Mouse (Mus musculus): ENCODE data around the gene Cpsf6. TPM values are rescaled to one million over a fixed set of nuclear protein-coding genes. Genes with fewer than 3 reads are reported as not detected.
A peak's percentile ranks its signal among the peaks of the same experiment; 100 is the strongest.

Gene Cpsf6
- 100 to 1,000 TPM; 115 to 389 (median 207) TPM for total RNA-seq (2018; cell fraction: chromatin; rRNA removed)
- 10 to 100 TPM; 32.6 to 49.6 (median 39.0) TPM for total RNA-seq (2018; cell fraction: cytosol; rRNA removed)
- 100 to 1,000 TPM in 21 of 26 experiments, 10 to 100 TPM in 5; 86.0 to 223 (median 129) TPM for total RNA-seq (2018; cell fraction: nucleus; rRNA removed)
- 34.3 to 45.3 TPM (median 41.5 TPM) in 3 replicates for polyA plus RNA-seq (2018)

DNA sequence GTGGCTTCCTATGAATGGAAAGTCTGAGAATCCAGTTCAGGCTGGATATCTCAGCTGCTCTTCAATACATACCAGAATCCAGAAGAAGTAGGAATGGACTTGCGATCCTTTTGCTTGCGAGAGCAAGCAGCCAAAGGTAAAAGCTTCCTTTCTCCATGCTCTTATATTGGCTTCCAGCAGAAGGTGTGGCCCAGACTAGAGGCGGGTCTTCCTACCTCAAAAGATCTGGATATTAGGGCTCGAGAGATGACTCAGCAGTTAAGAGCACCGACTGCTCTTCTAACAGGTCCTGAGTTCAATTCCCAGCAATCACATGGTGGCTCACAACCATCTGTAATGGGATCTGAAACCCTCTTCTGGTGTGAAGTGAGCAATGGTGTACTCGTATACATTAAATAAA, at the start of gene Cpsf6:
Gene Cpsf6 (minus strand): TSS at position 108 of the 400 bp plus-strand sequence.
- H3K36me3 ChIP-seq (ENCODE audit: inconsistent target): no peaks in the 10 kb centered on the region
- peaks cover 12% of the 10 kb centered on the region for H3K79me2 ChIP-seq (ENCODE audit: inconsistent target)
- no peak within 1 kb of the TSS for H3K4me3 ChIP-seq (ENCODE audit: inconsistent target)
- H3K27ac ChIP-seq: no peak within 1 kb of the TSS
- 72% methylated on average over 5 of the region's 6 CpGs for WGBS (ENCODE audit: missing documents)

DNA sequence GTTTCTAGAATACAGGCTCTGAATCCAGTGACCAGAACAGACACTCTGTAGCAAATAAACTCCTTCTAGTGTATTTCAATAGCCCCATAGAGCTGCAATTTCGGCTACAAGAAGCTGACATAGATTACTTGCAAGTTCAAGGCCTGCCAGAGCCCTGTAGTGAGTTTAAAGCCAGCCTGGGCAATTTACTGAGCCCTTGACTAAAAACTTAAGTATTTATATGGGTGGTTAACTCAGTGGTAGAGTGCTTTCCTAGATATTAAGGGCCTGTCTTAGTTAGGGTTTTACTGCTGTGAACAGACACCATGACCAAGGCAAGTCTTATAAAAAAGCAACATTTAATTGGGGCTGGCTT, 46.8 kb upstream of the Cpsf6 start:
- no peaks in the 10 kb centered on the region for H3K36me3 ChIP-seq (ENCODE audit: inconsistent target)
- no peak overlapping the region for H3K27ac ChIP-seq
- no peak overlapping the region for H3K4me3 ChIP-seq (ENCODE audit: inconsistent target)
- 79% methylated on average over 1 of the region's 1 CpGs for WGBS (ENCODE audit: missing documents)
- H3K79me2 ChIP-seq (ENCODE audit: inconsistent target): no peaks in the 10 kb centered on the region

DNA sequence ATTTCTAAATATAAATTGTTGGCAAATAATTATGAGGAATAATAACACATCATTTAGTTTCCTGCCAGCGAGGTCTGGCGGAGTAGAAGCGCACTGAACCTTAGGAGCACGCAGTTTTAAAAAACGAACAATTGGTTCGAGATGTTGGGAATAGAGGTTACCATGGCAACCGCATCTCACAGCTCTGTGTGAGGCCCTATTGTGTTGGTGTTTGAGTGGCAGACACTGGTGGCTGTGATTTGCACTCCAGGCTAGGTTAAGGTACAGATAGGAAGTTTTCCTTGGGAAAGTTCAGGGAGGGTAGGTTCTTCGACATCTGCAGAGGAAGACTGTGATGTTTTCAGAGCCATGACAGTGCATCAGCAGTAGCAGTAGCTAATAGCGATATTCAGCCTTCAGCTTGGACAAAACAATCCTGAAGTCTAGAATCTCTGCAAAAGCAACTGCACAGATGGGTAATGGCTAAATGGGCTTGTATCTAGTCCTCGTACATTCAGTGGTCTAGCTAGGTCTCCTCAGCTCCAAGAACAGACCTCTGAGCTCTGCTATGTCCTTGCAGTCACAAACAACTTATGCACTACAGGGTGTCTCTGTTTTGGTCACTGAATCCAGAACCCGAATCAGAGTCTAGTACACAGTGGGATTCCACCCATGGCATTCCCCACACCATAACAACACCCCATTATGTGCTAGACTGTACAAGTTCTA, 46.2 kb upstream of the Cpsf6 start:
- Histone ChIP-seq H3K27ac (no peak overlapping the region), H3K79me2 (ENCODE audit: inconsistent target) (no peaks in the 10 kb centered on the region), H3K36me3 (ENCODE audit: inconsistent target) (no peaks in the 10 kb centered on the region), H3K4me3 (ENCODE audit: inconsistent target) (no peak overlapping the region)
- WGBS (ENCODE audit: missing documents): 94% methylated on average over 11 of the region's 11 CpGs

DNA sequence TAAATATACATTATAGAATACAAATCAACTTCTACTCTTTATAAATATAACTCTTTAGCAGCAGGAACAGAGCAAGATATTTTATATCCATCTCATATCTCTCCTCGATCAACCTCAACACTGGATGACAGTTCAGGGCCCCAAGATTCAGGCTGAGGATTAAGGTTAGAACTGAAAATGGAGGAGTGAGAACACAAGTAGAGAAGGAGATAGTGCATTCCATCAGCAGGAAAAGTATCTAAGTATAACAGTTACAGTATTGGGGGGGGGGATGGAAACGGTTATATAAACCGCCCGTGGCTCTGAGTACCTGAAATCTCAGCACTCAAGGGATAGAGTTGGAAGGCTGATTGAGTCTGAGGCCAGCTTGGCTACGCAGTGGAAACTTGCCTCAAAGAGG, 45.2 kb upstream of the Cpsf6 start:
- Histone ChIP-seq H3K79me2 (ENCODE audit: inconsistent target) (no peaks in the 10 kb centered on the region), H3K36me3 (ENCODE audit: inconsistent target) (no peaks in the 10 kb centered on the region), H3K4me3 (ENCODE audit: inconsistent target) (no peak overlapping the region), H3K27ac (no peak overlapping the region)
- 100% methylated on average over 5 of the region's 5 CpGs for WGBS (ENCODE audit: missing documents)

DNA sequence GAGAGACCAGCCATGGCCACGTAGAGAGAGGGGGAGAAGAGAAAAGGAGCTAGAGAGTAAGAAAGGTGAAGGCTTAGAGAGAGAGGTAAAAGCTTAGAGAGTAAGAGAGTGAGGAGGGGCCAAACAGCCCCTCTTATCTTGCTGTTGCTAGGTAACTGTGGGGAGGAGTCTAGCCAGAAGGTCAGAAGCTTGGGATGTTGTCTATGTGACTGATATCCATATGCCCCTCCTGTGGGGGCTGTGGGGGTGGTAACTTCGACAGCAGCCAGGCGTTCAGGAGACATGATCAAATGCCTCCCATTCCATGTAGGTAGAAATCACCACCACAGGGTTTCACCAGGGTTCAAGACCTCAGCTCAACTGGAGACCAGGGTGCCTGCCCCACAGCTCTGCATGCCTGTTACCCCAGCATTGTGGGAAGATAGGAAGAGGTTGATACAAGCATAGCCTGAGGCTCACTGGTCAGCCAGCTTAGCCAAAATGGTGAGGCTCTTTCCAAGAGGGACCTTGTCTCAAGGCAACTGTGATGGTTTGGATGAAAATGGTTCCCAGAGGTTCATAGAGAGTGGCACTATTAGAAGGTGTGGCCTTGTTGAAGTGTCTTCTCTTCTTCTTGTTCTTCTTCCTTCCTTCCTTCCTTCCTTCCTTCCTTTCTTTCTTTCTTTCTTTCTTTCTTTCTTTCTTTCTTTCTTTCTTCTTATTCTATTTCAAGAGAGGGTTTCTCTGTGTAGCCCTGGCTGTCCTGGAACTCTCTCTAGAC, 44.5 kb upstream of the Cpsf6 start:
- Histone ChIP-seq H3K79me2 (ENCODE audit: inconsistent target) (no peaks in the 10 kb centered on the region), H3K36me3 (ENCODE audit: inconsistent target) (no peaks in the 10 kb centered on the region), H3K4me3 (ENCODE audit: inconsistent target) (no peak overlapping the region), H3K27ac (no peak overlapping the region)
- WGBS (ENCODE audit: missing documents): 96% methylated on average over 3 of the region's 3 CpGs

DNA sequence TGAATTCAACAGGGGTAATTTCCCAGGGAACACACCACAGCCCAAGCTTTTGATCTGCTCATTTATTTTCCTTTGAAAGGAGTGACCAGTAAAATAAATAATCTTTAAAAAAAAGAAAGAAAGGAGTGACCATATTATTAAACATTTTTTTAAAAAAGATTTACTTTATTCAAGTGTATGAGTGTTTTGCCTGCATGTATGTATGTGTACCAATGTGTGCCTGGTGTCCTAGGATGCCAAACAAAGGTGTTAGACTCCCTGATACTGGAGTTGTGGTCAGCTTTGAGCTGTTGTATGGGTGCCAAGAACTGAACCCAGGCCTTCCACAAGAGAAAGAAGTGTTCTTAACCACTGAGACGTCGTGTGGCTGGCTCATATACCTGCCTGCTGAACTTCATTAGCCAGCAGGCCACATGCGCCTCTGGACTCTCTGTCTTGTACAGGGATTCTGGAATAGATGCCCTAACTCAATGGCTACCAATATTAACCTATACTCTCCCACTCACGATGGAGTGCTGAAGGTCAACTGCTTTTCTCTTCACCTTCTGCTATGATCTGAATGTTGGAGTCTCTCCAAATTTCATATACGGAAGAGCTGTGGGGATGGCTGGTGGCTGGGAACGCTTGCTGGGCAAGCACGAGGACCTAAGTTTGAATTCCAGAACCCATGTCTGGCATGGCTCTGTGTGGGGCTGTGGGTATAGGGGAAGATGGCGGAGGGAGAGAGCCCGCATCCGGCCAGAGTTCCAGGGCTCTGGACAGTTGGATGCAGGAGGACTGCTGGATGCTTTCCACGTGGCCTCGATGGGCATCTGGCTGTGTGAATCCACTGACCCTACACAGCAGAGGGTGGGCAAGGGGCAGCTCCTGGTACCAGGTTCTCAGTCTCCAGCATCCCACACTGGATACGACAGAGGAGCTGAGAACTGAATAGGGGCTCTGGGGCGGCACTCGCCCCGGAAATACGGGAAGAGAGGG, 43.5 kb upstream of the Cpsf6 start:
- no peak overlapping the region for H3K4me3 ChIP-seq (ENCODE audit: inconsistent target)
- no peaks in the 10 kb centered on the region for H3K79me2 ChIP-seq (ENCODE audit: inconsistent target)
- WGBS (ENCODE audit: missing documents): 92% methylated on average over 14 of the region's 17 CpGs
- no peaks in the 10 kb centered on the region for H3K36me3 ChIP-seq (ENCODE audit: inconsistent target)
- no peak overlapping the region for H3K27ac ChIP-seq

DNA sequence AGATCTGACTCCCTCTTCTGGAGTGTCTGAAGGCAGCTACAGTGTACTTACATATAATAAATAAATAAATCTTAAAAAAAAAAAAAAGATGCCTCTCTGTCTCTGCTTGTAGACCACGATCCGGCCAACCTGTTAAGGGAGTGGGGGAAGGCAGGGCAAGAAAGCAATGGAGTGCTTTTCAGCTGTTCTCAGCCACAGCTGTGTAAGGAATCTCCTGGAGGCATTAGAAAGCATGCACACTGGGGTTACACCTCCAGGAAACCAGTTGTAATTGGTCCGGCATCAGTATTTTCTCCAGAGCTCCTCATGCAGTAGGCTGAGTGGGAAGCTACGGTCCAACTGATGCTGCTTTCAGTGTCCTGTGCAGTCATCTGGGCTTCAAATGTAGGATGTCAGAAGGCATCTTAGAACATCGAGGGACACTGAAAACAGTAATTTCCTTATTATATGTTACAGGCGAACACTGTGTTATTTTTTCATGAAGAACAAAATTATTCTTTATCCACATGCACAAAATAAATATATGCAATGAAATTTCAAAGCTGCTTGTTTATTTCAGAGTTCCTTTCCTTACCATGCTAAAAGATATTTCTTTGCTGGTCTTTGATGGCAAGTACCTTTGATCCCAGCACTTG, 42.5 kb upstream of the Cpsf6 start:
- no peaks in the 10 kb centered on the region for H3K36me3 ChIP-seq (ENCODE audit: inconsistent target)
- H3K27ac ChIP-seq: no peak overlapping the region
- no peaks in the 10 kb centered on the region for H3K79me2 ChIP-seq (ENCODE audit: inconsistent target)
- no peak overlapping the region for H3K4me3 ChIP-seq (ENCODE audit: inconsistent target)
- WGBS (ENCODE audit: missing documents): 91% methylated on average over 6 of the region's 6 CpGs

DNA sequence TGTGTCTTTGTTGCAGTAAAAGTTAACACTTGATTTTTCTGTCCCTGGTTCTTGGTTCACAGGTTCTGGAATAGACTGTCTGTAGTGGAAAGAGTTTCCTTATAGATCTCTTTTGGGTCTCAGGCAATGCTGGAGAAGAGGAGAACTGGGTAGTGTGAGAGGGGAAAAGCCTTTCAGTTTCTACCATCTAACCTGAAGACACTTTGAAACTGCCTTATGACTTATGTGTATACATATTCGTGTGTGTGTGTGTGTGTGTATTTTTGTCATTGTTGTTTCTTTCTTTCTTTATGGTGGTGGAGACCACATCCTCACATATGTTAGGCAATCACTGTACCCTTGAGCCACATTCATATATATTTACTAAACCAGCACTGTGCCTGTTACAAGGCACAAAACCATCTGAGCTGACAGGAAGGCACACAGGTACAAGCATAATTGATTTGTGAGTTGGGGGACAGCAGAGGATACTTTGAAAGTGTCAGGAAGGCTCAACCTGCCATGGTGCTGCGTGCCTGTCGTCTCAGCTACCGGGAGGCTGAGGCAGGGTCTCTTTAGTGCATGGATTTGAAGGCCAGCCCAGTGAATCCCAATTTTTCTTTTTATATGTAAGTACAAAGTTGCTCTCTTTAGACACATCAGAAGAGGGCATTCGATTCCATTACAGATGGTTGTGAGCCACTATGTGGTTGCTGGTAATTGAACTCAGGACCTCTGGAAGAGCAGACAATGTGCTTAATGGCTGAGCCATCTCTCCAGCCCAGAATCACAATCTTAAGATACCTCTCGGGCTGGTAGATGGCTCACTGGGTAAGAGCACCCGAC, 41.7 kb upstream of the Cpsf6 start:
- Histone ChIP-seq H3K79me2 (ENCODE audit: inconsistent target) (no peaks in the 10 kb centered on the region), H3K27ac (no peak overlapping the region), H3K36me3 (ENCODE audit: inconsistent target) (no peaks in the 10 kb centered on the region), H3K4me3 (ENCODE audit: inconsistent target) (no peak overlapping the region)
- WGBS (ENCODE audit: missing documents): 87% methylated on average over 6 of the region's 7 CpGs

DNA sequence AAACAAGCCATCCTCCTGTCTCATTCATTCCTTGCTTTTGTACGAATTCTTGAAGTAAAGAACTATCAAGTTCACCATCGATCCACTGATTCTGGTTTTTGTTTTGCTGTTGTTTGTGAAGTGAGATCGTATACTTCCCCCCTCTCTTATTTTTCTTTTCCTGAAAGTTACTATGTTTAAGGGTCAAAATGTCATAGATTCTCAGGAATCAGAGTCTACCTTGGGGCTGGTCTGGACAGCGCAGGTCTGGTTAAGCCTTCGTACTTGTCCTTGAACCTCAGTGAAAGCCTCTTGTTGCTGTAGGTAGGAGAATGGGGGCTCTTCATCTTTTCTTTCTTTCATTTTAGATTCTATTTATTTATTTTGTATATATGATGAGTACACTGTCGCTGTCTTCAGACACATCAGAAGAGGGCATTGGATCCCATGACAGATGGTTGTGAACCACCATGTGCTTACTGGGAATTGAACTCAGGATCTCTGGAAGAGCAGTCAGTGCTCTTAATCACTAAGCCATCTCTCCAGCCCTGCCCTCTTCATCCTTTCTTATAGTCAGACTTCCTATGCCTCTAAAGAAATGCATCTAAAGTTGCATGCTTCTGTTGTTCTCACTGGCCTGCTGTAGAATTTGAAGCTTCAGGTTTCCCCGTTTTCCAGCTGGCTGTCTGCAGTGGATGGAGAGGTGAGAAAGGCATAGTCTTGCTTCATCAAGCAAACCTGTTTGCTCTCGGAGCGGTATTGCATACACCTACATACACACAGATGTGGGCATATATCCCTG, 40.9 kb upstream of the Cpsf6 start:
- H3K4me3 ChIP-seq (ENCODE audit: inconsistent target): no peak overlapping the region
- H3K27ac ChIP-seq: no peak overlapping the region
- H3K79me2 ChIP-seq (ENCODE audit: inconsistent target): no peaks in the 10 kb centered on the region
- no peaks in the 10 kb centered on the region for H3K36me3 ChIP-seq (ENCODE audit: inconsistent target)
- WGBS (ENCODE audit: missing documents): 89% methylated on average over 9 of the region's 9 CpGs

DNA sequence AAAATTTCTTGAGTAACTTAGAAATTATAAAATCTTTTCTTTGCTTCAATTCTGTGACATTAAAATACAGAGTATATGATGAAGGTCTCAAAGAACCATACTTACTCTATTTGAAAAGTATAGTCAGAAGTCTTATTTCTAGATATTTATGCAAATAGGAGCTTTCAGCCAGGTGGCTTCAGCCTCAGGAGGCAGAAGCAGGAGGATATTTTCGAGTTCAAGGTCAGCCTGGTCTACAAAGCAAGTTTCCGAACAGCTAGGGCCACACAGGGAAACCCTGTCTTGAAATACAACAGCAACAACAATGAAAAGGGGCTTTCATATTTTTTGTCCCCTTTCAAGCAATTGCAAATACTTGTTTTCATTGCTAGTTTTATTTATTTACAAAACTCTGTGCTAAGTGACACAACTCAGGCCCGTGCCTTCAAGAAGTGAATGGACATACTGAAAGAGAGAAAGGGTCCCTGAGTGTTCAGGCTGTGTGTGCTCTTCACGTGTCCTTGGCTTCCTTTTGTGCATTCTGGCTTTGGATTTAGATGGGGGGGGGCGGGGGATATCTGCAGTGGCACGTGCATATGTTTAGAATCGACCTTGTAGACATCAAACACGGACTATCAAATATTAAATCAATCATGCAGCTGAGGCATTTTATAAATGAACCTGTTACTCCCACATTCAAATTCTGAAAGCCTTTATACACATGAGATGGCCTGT, 39.9 kb upstream of the Cpsf6 start:
- Histone ChIP-seq H3K79me2 (ENCODE audit: inconsistent target) (no peaks in the 10 kb centered on the region), H3K27ac (no peak overlapping the region), H3K36me3 (ENCODE audit: inconsistent target) (no peaks in the 10 kb centered on the region), H3K4me3 (ENCODE audit: inconsistent target) (no peak overlapping the region)
- 77% methylated on average over 8 of the region's 8 CpGs for WGBS (ENCODE audit: missing documents)

DNA sequence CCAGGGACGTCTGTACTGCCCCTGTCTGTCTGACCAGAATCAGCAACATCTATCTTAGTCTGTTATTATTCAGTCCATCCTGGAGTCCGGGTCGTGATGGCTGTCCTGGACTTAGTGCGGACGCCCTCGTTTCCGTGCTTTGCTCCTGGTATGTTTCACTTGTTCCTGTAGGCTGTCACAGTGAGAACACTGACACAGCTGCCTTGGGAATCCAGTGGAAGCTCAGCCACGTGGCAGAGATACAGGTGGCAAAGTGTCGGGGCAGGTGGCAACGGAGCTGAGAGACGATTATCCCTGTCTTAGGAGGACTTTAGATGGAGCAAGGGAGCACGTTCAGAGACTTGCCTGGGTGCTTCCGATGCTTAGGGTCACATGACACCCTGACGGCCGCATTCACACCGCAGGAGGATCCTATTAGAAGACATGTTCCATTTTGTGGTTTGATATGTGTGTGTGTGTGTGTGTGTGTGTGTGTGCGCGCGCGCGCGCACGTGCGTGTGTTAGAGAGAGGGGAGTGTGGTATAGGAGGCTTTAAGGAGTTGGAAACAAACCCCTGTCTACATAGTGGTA, 38.9 kb upstream of the Cpsf6 start:
- no peaks in the 10 kb centered on the region for H3K36me3 ChIP-seq (ENCODE audit: inconsistent target)
- 45% methylated on average over 24 of the region's 24 CpGs for WGBS (ENCODE audit: missing documents)
- no peaks in the 10 kb centered on the region for H3K79me2 ChIP-seq (ENCODE audit: inconsistent target)
- H3K27ac ChIP-seq: peak overlapping the region; percentile 84
- peak overlapping the region; percentile 34 for H3K4me3 ChIP-seq (ENCODE audit: inconsistent target)
